Mouse (Mus musculus) kidney, adult 2 months (tissue): Measurements from ENCODE around the gene Hoxb3. TPM values are rescaled to one million over a fixed set of nuclear protein-coding genes. Genes with fewer than 3 reads are reported as not detected.

ENCODE experiments used
- DNase-seq: peaks from one replicate; pipeline ENCODE4 v3.0.0; 2021
- H3K27ac ChIP-seq: fragments of 200-500 bp; 2 replicates; pipeline ENCODE4 v1.5.1; 2012; ENCODE audit warnings: low read depth, low read length, control low read depth, inconsistent platforms; ENCODE audit not compliant: insufficient read depth
- H3K27me3 ChIP-seq: fragments of 200-500 bp; replicated peaks from 2 replicates; pipeline ENCODE4 v1.6.1; 2012; ENCODE audit warnings: mild to moderate bottlenecking, moderate library complexity, low read length, inconsistent platforms; ENCODE audit not compliant: control insufficient read depth, insufficient read depth
- H3K36me3 ChIP-seq: fragments of 200-500 bp; 2 replicates; pipeline ENCODE4 v1.6.1; 2012; ENCODE audit warnings: mild to moderate bottlenecking, moderate library complexity, low read length, inconsistent platforms; ENCODE audit not compliant: control insufficient read depth, insufficient read depth
- H3K4me1 ChIP-seq: fragments of 200-500 bp; 2 replicates; pipeline ENCODE4 v1.6.1; 2011; ENCODE audit warnings: low read length; ENCODE audit not compliant: control insufficient read depth, insufficient read depth
- H3K4me3 ChIP-seq: fragments of 200-500 bp; 2 replicates; pipeline ENCODE4 v1.5.1; 2011; ENCODE audit warnings: mild to moderate bottlenecking, low read depth, low read length, control low read depth; ENCODE audit not compliant: insufficient read depth
- CTCF ChIP-seq: fragments of 200-500 bp; conservative IDR thresholded peaks from 2 replicates; pipeline ENCODE4 v1.5.1; 2011; ENCODE audit warnings: low read depth, mild to moderate bottlenecking, control low read depth, low read length, moderate library complexity, mixed read lengths; ENCODE audit not compliant: insufficient read depth, insufficient read length
- POLR2A ChIP-seq: fragments of 200-500 bp; IDR thresholded peaks from one replicate; pipeline ENCODE4 v1.6.1; 2011; ENCODE audit warnings: low read depth, low read length, control low read depth
- whole genome bisulfite sequencing: fragments of 180-500 bp; shearing (Covaris S2); methylation state at CpG from one replicate; pipeline ENCODE4 v1.1.7; 2018; 5-methylcytosine and 5-hydroxymethylcytosine counted together
- polyA plus RNA-seq: library from polyadenylated mRNA; depleted of rRNA; stranded (reverse); fragments of >200 nt; gene quantifications from 2 replicates; pipeline ENCODE4 v1.2.3, GENCODE M21; 2012

Gene Hoxb3
- polyA plus RNA-seq, 1 experiment, result 10.1 TPM

GRCm38 (mm10) chr11:96279421-96280233, 43.5 kb upstream of the Hoxb3 start:
- WGBS, result 22% methylated on average over 31 of the region's 31 CpGs
- peak; percentile 73 for DNase-seq
- TF ChIP-seq CTCF (no peak), POLR2A (no peak)
- Histone ChIP-seq H3K4me3 (peak overlapping the region; percentile 53), H3K36me3 (no peaks in the 10 kb centered on the region), H3K27me3 (no peaks in the 10 kb centered on the region), H3K27ac (peak overlapping the region; percentile 99), H3K4me1 (peaks cover 9% of the 10 kb centered on the region; the same call in 1 of the 2 replicates)

DNA sequence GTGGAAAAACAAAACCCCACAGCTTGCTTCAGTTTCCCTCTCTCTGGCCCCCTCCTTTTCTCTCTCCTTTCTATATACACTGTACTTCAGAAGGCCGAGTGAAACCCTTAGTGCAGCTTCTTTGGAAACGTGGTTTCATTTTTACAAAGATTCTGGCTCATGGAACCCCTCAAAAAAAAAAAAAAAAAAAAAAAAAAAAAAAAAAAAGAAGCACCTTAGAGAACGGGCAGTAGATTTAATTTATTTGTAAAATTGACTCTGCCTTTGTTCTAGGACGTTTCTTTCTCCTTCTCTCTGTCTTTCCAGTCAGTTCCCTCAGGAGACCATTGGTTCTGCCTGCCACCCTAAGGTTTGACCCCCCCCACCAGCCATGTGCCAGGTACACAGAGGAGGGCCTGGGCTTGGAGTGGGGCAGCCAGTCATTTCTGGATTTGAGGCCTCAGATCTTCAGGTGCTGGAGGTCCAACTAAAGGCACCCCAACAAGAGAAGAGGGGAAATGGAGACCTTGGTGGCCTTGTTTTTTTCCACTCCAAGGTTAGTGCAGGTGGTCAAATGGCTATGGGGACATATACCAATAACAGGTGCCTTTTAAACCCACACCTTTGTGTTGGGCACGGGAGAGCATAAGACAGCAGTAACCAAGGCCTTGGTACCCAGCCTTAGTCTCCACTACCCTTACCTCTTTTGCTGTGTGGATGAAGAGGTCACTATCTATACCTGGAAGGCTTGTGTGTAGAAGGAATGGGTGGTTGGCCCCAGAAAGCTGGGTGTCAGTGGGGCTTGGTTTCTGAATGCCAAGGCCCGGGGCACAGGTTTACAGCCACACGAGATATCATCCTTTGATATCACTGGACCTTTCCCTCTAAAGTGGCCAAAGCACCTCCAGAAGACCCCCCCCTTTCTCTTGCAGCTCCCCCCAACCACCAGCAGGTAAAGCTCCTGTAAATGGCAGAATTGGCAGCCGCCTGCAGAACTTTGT, 42.4 kb upstream of the Hoxb3 start:
- H3K27me3 ChIP-seq, result no peaks in the 10 kb centered on the region
- DNase-seq, result peak; percentile 76
- peak overlapping the region; percentile 99 for H3K27ac ChIP-seq
- peaks cover 9% of the 10 kb centered on the region; the same call in 1 of the 2 replicates for H3K4me1 ChIP-seq
- WGBS, result 38% methylated on average over 8 of the region's 8 CpGs
- no peaks in the 10 kb centered on the region for H3K36me3 ChIP-seq
- H3K4me3 ChIP-seq, result peak overlapping the region; percentile 55
- TF ChIP-seq POLR2A, result no peak
- no peak for TF ChIP-seq CTCF

DNA sequence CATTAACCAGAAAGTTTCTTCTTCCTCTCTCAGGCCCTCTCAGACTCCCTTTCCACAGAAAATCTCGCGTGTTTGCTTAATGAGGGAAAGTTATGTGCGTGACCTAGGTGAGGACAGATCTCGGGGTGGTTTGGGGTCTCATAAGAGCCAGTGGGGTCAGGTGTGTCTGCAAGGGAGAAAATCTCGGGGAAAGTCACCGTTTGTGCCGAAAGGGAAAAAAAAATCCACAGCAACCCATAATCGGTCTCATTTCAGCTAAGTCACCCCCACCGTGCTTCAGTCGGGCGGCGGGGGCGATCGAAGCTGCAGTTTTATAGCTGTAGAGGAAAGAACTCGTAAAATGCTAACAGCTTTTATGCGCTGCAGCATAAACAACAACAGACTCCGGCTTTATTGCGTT, 41.7 kb upstream of the Hoxb3 start:
- Histone ChIP-seq H3K27ac (peak overlapping the region; percentile 99), H3K4me3 (peak overlapping the region; percentile 55), H3K4me1 (peaks cover 5% of the 10 kb centered on the region; the same call in 1 of the 2 replicates)

GRCm38 (mm10) chr11:96281855-96282570, 41.1 kb upstream of the Hoxb3 start, which contains the start of gene Hoxb8:
Gene Hoxb8, plus strand, starts transcription at chr11:96281905.
- H3K36me3 ChIP-seq, result no peaks in the 10 kb centered on the region
- peak; percentile 70 for DNase-seq
- 5% methylated on average over 27 of the region's 27 CpGs for WGBS
- H3K4me1 ChIP-seq, result peaks cover 5% of the 10 kb centered on the region; the same call in 1 of the 2 replicates
- TF ChIP-seq POLR2A, result no peak
- peak within 1 kb of the TSS; percentile 79 for H3K4me3 ChIP-seq
- no peaks in the 10 kb centered on the region for H3K27me3 ChIP-seq
- peak within 1 kb of the TSS; percentile 99 for H3K27ac ChIP-seq

More for the DNA sequence above, 41.7 kb upstream of the Hoxb3 start:
- Histone ChIP-seq H3K27me3 (no peaks in the 10 kb centered on the region), H3K36me3 (no peaks in the 10 kb centered on the region)
- TF ChIP-seq POLR2A (no peak), CTCF (no peak)
- DNase-seq, result peak; percentile 64
- 15% methylated on average over 18 of the region's 18 CpGs for WGBS

- DNase-seq, result peak; percentile 53
- TF ChIP-seq POLR2A (no peak), CTCF (no peak)
- Histone ChIP-seq H3K27me3 (no peaks in the 10 kb centered on the region), H3K4me1 (peaks cover 9% of the 10 kb centered on the region; the same call in 1 of the 2 replicates), H3K4me3 (peak overlapping the region; percentile 79), H3K27ac (peak overlapping the region; percentile 99), H3K36me3 (no peaks in the 10 kb centered on the region)
- WGBS, result under 1% methylated on average over 46 of the region's 49 CpGs
Measured at GRCm38 (mm10) chr11:96282795-96283430, 40.2 kb upstream of the Hoxb3 start.
